Mouse (Mus musculus) inflammation-experienced regulatory T-cells, adult 6 months (primary cell): ENCODE measurements around the gene Psmd11. TPM values are rescaled to one million over a fixed set of nuclear protein-coding genes. Genes with fewer than 3 reads are reported as not detected.

Source experiments
- ATAC-seq: one replicate; pipeline ENCODE4 v1.8.0; 2017
- polyA plus RNA-seq, 3 experiments: library from polyadenylated mRNA; unstranded; fragments of 100-300 nt; shearing (Covaris generic); gene quantifications; one replicate each; pipeline ENCODE4 v1.2.1; 2017

The Psmd11 gene
- polyA plus RNA-seq, 3 experiments from 2014 or later = 287 to 345 (median 294) TPM

DNA sequence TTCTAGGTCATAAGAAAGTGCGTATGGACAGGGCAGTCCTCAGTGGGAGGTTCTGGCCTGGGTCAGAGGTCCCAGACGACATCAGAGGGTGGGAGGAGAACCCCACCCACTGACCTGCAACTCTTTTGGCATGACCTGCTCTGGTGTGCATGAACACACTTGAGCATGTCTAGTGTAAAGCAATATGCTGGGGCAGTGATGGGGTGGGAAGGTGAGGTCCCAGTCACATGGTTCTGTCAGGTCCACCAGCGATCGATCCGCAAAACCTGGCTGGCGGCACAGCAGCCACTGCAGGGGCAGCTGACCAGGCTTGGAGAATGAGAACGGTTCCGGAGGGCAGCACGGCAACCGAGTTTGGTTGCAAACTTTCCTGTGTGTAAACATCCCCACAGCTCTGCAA lies 53.9 kb downstream of the Psmd11 start:
- no peak for ATAC-seq

DNA sequence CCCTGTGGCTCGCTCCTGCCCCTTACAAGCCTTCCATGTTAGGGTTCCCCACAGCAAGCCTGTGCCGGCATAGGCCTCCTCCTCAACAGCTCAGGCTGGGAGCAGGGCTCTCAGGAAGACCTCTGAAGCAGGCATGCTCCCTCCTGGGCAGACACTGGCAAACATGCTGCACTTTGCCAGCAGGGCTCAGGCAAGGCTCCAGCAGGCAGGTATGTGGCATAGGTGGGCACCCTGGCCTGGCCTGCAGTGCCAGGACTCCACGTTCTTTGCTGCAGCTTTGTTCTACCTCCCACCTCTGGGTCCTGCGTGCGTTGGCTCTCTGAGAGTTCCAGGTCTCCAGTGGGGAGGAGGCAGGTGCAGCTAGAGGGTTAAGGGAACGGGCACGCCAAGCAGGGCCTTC lies 54.5 kb downstream of the Psmd11 start:
- no peak for ATAC-seq

DNA sequence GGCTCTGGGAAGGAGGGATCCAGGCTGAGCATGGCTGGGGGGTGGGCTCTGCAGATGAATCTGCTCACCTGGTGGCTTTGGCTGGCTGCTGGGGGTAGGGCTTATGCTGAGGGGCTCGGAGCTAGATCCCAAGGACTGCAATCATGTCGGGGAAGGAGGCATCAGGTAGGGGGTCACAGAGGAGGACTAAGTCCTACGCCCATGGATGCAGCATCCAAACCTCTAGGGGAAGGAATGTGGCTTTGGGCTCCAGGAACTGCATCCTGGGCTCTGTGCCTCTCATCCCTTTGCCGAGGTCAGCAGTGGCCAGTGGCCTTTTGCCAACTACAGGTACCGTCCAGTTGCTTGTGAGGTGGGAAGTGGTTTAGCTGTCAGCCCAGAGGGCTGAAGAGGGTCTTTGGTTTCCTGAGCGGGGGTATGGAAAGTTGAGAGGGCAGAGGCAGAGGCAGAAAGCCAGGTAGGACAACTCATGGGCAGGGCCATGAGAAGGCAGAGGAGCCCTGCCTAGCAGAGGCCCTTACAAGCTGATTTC lies 55.2 kb downstream of the Psmd11 start:
- no peak for ATAC-seq

DNA sequence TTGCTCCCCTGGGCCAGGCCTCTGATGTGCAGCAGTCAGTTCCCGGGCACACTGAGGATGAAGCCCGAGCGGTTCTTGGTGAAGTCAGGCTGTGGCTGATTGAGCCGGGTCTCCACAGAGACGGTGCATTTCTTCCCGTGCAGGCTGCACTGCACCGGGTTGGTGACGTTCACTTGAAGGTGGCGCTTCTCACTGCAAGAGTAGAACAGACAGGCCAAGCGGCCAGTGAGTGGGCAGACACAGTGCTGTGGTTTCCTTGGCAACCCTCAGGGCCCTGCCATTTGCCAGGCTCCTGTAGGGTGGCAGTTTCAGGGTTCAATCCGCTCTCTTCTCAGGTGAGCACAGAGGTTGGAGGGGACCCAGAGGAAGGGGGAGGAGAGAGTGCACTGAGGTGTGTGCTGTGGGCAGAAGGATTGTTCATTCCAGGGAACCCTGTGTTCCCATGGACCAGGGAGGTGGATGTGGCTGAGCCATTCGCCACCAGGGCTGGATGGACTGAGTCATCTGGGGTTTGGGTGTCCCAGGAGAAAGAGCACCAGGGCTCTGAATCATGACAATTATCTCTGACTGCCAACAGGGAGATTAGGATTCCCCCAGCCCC lies 55.9 kb downstream of the Psmd11 start:
- ATAC-seq = no peak

DNA sequence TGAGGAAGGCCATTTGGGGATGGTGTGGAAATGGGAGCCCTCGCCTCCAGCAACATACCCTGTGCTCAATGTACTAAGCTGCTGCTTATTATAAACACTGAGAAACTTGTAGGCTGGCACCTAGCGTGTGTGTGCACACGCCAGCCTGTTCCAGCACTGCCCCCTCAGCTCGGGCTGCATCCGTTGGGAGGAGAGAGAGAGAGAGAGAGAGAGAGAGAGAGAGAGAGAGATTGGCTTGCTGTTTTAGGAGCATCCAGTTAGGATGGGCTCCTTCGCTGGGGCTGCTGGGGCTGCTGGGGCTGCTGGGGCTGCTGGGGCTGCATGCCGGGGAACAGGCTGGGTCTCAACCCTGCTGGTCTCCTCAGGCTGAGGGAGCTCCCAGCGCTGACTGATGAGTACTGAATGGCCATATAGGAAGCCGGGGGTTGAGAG lies 56.7 kb downstream of the Psmd11 start:
- no peak for ATAC-seq

DNA sequence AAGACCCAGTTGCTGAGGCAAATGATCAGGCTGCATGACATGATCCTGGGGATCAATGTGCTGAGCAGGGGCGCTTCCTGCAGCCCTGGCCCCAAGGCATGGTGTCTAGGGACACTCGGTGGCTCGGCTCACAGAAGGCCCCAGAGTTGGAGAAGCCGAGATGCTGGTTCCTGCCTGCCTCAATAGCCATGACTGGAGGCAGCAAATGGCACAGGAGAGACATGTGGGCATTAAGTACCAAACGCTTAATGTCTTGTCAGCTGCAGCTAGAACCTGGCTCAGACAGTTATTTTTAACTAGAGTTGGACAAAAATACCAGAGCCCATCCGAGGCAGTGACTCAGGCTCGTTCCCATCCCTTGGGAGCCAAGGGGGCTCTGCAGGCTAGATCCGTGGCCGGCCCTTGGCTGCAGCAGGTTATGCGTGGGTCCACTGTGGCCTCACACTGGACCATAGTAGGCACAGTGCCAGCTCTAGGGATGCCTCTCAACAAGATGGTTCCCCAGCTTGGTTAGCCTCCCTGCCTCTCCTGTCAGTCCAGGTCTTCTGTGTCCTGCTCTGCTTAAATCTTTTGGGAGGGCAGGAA lies 57.3 kb downstream of the Psmd11 start:
- ATAC-seq = no peak

DNA sequence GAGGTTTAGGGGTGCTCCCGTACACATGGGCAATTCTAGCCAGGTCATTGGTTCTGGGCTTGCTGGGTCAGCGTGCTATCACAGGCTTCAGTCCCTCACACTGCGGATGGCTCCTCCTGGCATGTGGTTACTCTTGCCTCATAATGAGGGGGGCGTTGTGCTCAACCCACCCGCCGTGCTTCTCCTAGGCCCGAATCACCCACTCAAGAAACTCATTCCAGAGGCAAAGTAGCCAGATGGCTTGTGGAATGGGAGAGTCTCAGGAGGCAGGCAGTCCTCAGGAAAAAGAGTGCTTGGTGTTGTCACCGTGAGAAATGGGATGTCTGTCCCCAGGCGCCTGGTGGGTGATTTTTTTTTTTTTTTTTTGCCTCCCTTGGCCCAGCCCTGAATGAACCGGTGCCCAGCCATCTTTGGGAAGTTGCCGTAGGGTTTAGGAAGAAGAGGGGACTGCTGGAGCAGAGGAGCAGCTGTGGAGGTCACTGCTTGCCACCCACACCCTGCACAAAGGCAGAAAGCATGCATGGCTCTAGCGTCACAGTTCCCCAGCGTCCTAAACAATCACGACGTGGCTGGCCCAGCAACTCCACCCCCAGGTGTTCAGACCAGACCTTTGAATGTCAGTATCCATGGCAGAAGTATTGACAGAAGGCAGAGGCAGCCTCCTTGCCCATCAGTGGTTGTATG lies 59.6 kb downstream of the Psmd11 start:
- no peak for ATAC-seq

DNA sequence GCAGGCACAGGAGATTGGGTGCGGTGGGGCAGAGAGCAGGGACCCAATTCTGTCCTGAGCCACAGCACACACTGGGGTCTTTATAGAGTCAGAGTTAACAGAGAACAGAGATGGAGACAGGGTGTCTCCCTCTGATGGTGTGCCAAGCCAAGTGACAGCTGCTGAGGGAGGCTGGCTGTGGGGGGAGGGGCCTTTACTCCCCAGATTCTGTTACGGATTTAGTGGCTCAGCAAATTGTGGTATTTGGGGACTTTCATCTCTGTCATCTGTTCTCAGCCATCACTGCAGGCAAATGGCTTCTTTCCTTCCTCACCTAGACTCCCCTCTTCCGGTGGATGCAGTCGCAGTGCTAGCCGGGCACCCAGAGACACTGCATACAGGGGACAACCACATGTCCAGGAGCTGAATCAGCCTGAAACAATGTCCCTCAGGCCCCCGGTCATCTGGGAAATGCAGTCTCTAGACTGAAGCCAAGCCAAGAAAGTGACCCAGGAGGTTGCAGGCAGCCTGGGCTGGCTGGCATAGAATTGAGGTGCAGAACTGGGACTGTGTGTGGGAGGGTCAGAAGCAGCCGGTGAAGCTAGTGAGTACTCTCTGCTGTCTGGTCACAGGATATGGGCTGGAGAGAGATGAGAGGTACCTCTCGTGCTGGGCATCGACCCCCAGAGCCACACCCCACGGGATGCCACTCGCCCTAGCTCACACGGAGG lies 60.9 kb downstream of the Psmd11 start:
- peak; percentile 57 for ATAC-seq

DNA sequence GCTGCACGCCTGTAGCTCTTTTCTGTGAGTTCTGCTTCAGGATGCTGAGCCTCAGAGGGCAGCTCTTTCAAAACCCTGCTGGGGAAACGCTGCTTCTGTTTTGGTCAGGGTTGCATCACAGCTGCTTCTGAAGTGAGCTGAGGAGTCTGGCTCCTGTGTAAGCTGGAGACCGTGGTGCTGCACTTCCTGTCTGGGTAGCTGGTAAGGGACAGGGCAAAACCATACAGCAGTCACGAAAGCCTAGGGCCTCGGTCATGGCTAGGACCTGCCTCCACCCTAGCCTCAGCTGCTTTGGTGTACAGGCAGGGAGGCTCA lies 61.4 kb downstream of the Psmd11 start:
- ATAC-seq = peak; percentile 62

DNA sequence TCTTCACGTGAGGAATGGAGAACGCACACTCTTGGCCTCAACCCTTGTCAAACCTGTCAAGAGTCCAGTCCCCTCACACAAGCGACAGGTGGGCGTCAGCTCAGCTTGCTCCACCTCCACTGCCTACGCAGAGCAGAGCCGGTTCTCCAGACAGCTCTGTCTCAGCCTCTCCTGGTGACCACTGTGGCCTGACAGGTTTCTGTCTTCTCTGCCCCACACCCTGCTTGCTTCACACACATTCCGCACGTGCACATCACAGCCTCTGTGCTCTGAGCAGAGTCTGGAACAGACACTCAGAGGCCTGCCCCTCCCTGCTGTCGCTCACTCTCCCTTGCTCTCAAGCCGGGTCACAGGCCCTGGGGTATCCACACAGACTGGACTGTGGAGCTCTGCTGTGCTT lies 62.4 kb downstream of the Psmd11 start:
- ATAC-seq = no peak

DNA sequence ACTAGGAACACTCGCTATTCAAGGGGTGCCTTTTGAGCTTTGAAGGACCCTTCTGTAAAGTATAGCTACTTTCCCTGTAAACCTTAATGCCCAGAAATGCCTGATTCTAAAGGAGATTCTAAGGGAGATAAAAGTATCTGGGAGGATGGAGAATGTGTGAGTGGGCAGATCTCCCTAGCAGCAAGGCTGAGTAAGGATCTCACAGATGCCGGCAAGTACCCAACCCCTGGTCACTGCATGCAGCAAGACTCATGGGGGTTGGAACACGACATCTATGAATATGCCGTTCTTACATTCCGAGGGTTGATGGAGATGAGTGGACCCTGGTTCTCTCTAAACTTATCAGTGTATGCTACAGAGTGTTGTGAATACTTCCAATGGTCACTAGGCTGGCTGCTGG lies 64.8 kb downstream of the Psmd11 start:
- ATAC-seq = no peak

DNA sequence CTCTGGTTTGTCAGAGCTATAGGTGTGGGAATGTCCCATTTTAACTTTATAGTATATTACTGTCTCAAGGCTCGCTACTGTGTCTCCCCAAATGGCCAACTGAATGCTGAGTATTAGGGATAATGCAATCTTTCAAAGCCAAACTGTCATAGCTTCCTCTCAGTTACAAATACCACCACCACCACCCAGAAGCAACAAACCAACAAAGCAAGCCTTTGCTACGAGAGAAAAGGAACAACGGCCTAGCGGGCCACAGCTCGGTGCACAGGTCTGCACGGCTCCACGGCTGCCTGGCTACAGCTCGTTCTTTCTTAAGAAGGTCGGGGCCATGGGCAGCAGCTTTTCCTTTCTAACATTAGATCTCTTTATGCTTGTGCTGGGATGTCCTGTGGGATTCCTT lies 66.4 kb downstream of the Psmd11 start:
- ATAC-seq = no peak

DNA sequence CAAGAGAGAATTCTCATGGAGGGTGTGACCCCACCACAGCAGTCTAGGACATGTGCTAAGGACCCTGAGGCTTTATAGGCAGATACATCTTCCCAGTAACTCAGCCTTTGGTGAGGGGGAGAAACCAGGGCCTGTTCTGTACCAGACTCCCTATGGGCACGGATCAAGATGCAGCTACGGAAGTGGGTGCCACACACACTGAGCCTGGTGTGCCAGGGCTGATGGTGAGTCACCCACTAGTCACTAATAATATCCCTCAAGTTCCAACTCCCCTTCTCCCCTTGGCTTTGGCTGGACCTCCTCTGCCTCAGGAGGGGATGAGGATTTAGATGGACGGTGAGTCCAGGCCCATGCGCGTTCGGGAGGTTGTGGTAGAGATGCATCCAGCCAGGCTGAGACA lies 67.6 kb downstream of the Psmd11 start:
- ATAC-seq = no peak

DNA sequence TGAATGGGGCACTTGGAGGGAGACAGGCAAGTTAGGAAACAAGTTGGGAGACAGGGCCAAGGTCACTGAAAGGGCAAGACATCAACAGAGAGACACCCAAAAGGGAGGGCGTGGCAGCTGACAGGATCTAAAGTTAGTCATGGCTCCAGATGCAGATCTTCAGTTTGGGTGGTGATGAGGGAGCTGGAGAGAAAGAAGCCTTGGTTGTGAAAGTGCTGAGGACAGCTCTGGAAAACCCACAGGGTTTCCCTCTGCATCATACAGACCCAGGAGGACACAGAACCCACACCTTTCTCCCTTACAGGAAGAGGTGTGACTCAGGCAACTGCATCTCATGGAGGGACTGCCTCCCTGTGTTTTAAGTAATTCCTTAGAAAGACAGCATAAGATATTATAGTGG lies 68.2 kb downstream of the Psmd11 start:
- no peak for ATAC-seq

DNA sequence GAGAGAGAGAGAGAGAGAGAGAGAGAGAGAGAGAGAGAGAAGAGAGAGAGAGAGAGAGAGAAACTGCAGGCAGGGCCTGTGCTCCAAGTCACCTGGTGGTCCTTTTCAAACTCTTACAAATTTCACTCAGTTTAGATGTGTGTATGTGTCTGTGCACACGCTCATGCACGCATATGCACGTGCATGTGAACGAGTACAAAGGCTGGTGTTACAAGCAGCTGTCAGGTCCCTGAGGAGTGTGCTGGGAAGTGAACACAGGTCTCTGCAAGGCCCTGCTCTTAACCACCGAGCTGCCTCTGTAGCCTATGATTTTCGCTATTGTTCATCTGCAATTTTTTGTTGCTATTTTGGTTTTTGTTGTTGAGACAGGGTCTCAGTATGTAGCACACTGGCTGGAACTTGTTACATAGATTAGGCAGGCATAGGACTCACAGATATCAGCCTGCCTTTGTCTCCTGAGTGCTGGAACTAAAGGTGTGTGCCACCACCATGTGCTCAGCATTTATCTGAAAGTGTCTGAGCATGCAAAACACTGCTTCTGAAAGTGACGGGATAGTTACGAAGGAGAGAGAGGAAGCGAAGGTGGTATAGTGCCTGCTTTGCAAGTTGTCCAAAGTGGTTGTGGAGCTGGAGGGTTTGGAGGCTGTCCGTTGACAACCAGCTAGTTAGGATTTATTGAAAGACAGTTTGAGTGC lies 69.0 kb downstream of the Psmd11 start:
- ATAC-seq = no peak

DNA sequence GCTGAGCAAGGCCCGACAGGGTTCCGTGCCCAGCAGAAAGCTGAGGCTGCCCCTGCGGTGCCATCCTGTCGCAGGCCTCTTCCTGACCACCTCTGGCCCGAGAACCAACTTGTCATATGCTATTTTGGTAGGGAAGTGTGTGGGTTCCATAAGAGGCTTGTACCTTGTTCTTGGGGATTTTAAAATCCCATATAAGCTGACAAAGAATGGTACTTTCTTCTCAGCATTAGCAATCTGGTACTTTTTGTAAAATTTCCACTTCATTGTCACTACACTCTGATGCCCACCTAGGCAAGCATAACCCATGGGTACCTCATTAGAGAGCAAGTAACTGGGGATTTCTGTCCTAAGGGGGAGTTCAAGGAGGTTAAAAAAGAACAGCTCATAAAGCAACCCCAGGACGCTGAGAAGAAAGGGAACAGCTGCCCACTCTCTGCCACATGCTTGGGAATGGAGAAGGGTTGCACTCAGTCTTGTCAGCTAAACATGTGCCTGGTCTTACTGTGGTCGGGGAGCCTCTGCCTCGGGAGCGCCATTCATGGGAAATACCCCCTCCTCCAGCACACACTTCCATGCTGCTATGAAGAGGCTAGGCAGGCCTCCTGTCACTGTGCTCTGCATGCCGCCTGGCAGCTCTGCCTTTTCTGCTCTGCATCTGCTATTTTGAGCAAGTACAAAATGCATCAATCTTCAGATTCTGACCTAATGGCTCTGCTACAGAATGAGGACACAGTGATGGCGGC lies 70.1 kb downstream of the Psmd11 start:
- no peak for ATAC-seq

DNA sequence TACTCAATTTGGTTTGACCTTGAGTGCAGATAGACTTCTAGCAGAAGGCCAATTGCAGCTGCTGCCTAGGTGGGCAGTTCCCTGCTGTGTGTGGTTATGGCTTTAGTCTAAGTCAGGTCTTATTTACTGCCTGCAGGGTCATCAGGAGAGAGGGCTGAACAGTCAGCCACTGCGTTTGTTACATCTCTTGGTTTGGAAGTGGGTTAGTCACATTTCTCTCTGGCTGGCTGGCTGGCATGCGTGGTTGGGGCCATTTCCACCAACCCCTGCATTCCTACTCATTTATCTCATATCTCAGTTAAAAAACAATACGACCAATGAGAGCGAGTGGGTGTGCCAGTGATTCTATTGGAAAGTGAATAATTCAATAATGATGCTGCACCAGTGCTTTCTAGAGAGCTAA lies 71.1 kb downstream of the Psmd11 start:
- no peak for ATAC-seq

DNA sequence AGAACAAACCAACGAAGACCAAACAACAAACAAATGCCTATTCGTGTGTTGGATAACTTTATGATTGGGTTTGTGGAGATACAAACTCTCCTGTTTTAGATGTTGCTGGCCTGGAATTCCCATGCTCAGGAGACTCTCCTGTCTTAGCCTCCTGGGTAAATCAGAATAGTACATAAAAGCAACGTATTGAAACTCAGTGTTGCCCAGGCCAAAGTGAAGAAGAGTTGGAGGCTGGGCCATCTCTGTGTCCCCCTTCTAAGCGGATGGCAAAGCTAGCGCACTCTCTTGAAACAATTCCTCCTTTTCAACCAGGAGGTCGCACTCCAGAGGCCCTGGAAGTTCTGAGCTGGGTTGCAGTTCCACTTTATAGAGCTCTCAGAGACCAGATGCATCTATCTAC lies 74.9 kb downstream of the Psmd11 start:
- ATAC-seq = no peak

DNA sequence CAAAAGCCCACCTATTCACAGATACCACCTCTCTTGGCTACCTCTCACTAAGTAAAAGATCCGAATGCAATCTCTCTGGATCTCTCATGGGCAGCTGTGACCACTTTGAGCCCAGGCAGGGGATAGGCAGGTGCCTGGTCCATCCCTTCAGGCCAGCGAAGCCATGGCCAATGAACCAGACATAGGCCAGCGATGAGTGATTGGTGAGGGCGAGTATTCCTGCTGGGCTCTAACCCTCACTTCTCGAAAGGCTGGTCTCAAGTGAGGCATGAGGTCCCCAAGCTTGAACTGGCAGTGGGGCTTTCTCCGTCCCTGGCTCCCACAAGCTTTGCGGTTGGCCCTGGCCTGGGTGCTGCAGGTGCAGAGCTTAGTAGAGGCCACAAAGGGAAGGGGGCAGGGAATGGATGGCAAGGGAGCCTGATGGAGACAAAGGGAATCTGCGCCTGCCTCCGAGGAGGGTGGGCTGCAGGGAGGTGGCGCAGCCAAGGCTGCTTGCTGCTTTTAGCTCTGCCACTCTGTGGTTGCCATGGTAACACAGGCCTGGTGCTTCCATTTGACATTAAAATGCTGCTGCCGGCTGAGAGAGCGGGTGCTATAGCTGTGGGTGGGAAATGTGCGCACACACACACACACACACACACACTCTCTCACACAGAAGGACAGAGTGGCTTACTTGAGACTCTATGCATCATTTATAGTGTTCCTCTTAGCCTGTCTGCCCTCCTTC lies 75.5 kb downstream of the Psmd11 start:
- peak; percentile 12 for ATAC-seq

DNA sequence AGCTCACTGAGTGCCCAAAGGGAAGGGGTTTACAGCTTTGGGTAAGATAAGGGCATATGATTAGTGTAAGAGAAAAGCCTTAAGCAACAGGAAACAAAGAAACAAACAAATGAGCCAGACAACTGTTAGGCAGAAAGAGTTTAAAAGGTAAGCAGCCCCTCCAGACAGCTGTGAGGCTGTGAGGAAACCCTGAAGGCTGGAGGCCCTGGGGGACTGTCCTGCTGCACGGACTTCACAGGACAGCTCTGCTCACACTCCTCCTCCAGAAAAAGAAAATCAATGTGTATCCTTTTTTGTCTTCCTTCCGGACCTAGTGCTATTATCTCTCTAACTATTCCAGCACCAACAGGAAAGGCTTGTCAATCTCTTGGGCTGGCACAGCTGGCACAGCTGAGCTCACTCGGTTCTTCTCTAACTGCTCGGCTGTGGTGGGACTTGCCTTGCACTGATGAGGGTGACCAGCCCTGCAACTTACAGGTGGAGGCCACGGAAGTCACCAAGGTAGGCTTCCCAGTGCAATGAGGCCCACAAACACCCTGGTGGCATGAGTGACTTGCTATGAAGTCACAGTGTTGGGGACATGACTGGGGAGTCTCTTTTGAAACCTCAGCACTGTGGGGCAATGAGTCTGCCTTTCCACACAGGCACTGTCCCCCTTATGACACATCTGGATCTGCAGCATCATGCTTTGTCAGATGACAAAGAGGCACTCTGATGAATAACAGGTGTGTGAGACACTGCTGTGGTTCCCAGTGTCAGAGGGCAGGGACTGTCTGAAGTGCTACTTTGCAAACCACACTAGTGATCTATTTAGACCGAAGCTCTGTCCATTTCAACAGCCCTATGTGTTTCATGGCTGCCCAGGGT lies 76.3 kb downstream of the Psmd11 start:
- peak; percentile 6 for ATAC-seq

DNA sequence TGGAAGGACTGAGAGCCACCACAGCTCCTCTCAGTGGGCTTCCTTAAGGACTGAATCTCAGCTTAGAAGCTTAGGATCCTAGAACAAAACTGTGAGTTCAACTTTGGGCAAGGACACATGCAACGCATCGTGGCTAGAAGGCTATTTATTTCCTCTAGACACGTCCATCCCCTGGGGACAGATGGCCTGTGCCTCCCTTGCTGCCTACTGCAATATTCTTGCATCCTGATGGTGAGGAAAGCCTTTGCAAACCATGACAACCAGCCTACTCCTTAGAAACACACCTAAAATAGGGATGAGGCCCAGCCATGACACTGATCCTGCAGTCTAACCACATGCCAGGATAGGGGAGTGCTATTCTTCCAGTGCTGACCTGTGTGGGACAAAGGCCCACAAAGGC lies 77.2 kb downstream of the Psmd11 start:
- no peak for ATAC-seq
